Mouse (Mus musculus): ENCODE results near the gene Tmem145. TPM values are rescaled to one million over a fixed set of nuclear protein-coding genes. Genes with fewer than 3 reads are reported as not detected.

Gene Tmem145
- polyA plus RNA-seq, 1 experiment from 2014 or later, result 24.3 TPM

- Histone ChIP-seq H3K36me3 (peaks cover 84% of the 10 kb centered on the region), H3K4me2 (replicated peaks) (no peak overlapping the region), H3K4me1 (peaks cover 34% of the 10 kb centered on the region), H3K9me3 (replicated peaks) (no peaks in the 10 kb centered on the region), H3K27me3 (no peaks in the 10 kb centered on the region), H3K4me3 (no peak overlapping the region), H3K27ac (no peak overlapping the region), H3K9ac (no peak overlapping the region)
- WGBS, result 95% methylated on average over 12 of the region's 12 CpGs
- no peak for ATAC-seq (ENCODE audit: low FRiP score)
Measured at GRCm38 (mm10) chr7:25288011-25288410, 17.9 kb upstream of the Tmem145 start.

- no peaks in the 10 kb centered on the region for H3K9me3 ChIP-seq (replicated peaks)
- no peaks in the 10 kb centered on the region for H3K27me3 ChIP-seq
- H3K9ac ChIP-seq, result no peak overlapping the region
- H3K4me1 ChIP-seq, result peaks cover 27% of the 10 kb centered on the region
- H3K4me2 ChIP-seq (replicated peaks), result no peak overlapping the region
- no peak overlapping the region for H3K27ac ChIP-seq
- no peak for ATAC-seq (ENCODE audit: low FRiP score)
- H3K36me3 ChIP-seq, result peaks cover 91% of the 10 kb centered on the region
- WGBS, result 92% methylated on average over 3 of the region's 3 CpGs
- H3K4me3 ChIP-seq, result no peak overlapping the region
Measured at GRCm38 (mm10) chr7:25288721-25289120, 17.2 kb upstream of the Tmem145 start.

GRCm38 (mm10) chr7:25289925-25290324 lies 16.0 kb upstream of the Tmem145 start:
- H3K27ac ChIP-seq, result no peak overlapping the region
- H3K36me3 ChIP-seq, result peaks cover 99% of the 10 kb centered on the region
- 94% methylated on average over 3 of the region's 3 CpGs for WGBS
- no peaks in the 10 kb centered on the region for H3K9me3 ChIP-seq (replicated peaks)
- no peak for ATAC-seq (ENCODE audit: low FRiP score)
- peaks cover 15% of the 10 kb centered on the region for H3K4me1 ChIP-seq
- no peak overlapping the region for H3K4me2 ChIP-seq (replicated peaks)
- no peak overlapping the region for H3K9ac ChIP-seq
- no peaks in the 10 kb centered on the region for H3K27me3 ChIP-seq
- H3K4me3 ChIP-seq, result no peak overlapping the region

GRCm38 (mm10) chr7:25290463-25290862 lies 15.4 kb upstream of the Tmem145 start:
- H3K4me3 ChIP-seq, result no peak overlapping the region
- WGBS, result 92% methylated on average over 1 of the region's 1 CpGs
- no peaks in the 10 kb centered on the region for H3K9me3 ChIP-seq (replicated peaks)
- H3K4me2 ChIP-seq (replicated peaks), result no peak overlapping the region
- peaks cover 99% of the 10 kb centered on the region for H3K36me3 ChIP-seq
- no peak overlapping the region for H3K27ac ChIP-seq
- no peaks in the 10 kb centered on the region for H3K27me3 ChIP-seq
- peaks cover 14% of the 10 kb centered on the region for H3K4me1 ChIP-seq
- no peak for ATAC-seq (ENCODE audit: low FRiP score)
- no peak overlapping the region for H3K9ac ChIP-seq

GRCm38 (mm10) chr7:25290911-25291310 lies 15.0 kb upstream of the Tmem145 start:
- H3K36me3 ChIP-seq, result peaks cover 98% of the 10 kb centered on the region
- H3K9me3 ChIP-seq (replicated peaks), result no peaks in the 10 kb centered on the region
- H3K4me3 ChIP-seq, result no peak overlapping the region
- H3K27ac ChIP-seq, result 0 out of 2 replicates have a peak overlapping the region, but pooled peaks have one; percentile 31
- H3K9ac ChIP-seq, result peak overlapping the region; percentile 33; the same call in 1 of the 2 replicates
- no peaks in the 10 kb centered on the region for H3K27me3 ChIP-seq
- ATAC-seq (ENCODE audit: low FRiP score), result no peak
- 95% methylated on average over 2 of the region's 2 CpGs for WGBS
- no peak overlapping the region for H3K4me2 ChIP-seq (replicated peaks)
- H3K4me1 ChIP-seq, result peaks cover 18% of the 10 kb centered on the region

GRCm38 (mm10) chr7:25292107-25292506 lies 13.8 kb upstream of the Tmem145 start:
- H3K4me2 ChIP-seq (replicated peaks), result no peak overlapping the region
- no peak for ATAC-seq (ENCODE audit: low FRiP score)
- no peaks in the 10 kb centered on the region for H3K27me3 ChIP-seq
- no peaks in the 10 kb centered on the region for H3K9me3 ChIP-seq (replicated peaks)
- 55% methylated on average over 7 of the region's 7 CpGs for WGBS
- peaks cover 28% of the 10 kb centered on the region for H3K4me1 ChIP-seq
- H3K36me3 ChIP-seq, result peaks cover 86% of the 10 kb centered on the region
- peak overlapping the region; percentile 36; the same call in 1 of the 2 replicates for H3K27ac ChIP-seq
- peak overlapping the region; percentile 29 for H3K9ac ChIP-seq
- no peak overlapping the region for H3K4me3 ChIP-seq

GRCm38 (mm10) chr7:25293191-25293739 lies 12.6 kb upstream of the Tmem145 start:
- H3K4me3 ChIP-seq, result no peak overlapping the region
- H3K4me1 ChIP-seq, result peaks cover 30% of the 10 kb centered on the region
- 79% methylated on average over 10 of the region's 10 CpGs for WGBS
- no peak overlapping the region for H3K9ac ChIP-seq
- no peak overlapping the region for H3K4me2 ChIP-seq (replicated peaks)
- 0 out of 2 replicates have a peak overlapping the region, but pooled peaks have one; percentile 13 for H3K27ac ChIP-seq
- no peaks in the 10 kb centered on the region for H3K27me3 ChIP-seq
- H3K9me3 ChIP-seq (replicated peaks), result no peaks in the 10 kb centered on the region
- peaks cover 74% of the 10 kb centered on the region for H3K36me3 ChIP-seq
- ATAC-seq (ENCODE audit: low FRiP score), result no peak

GRCm38 (mm10) chr7:25294495-25294894 lies 11.4 kb upstream of the Tmem145 start:
- Histone ChIP-seq H3K4me1 (peaks cover 33% of the 10 kb centered on the region), H3K27me3 (no peaks in the 10 kb centered on the region), H3K4me3 (no peak overlapping the region), H3K4me2 (replicated peaks) (no peak overlapping the region), H3K9me3 (replicated peaks) (no peaks in the 10 kb centered on the region), H3K36me3 (peaks cover 62% of the 10 kb centered on the region), H3K9ac (no peak overlapping the region), H3K27ac (no peak overlapping the region)
- WGBS, result 90% methylated on average over 4 of the region's 4 CpGs
- no peak for ATAC-seq (ENCODE audit: low FRiP score)

GRCm38 (mm10) chr7:25294960-25295722 lies 10.8 kb upstream of the Tmem145 start:
- peak overlapping the region; percentile 72 for H3K4me2 ChIP-seq (replicated peaks)
- H3K27me3 ChIP-seq, result no peaks in the 10 kb centered on the region
- peaks cover 33% of the 10 kb centered on the region for H3K4me1 ChIP-seq
- H3K36me3 ChIP-seq, result peaks cover 55% of the 10 kb centered on the region
- peak overlapping the region; percentile 86; the same call in 1 of the 2 replicates for H3K4me3 ChIP-seq
- ATAC-seq (ENCODE audit: low FRiP score), result no peak
- no peak overlapping the region for H3K27ac ChIP-seq
- WGBS, result 88% methylated on average over 12 of the region's 12 CpGs
- H3K9me3 ChIP-seq (replicated peaks), result no peaks in the 10 kb centered on the region
- no peak overlapping the region for H3K9ac ChIP-seq

- no peaks in the 10 kb centered on the region for H3K27me3 ChIP-seq
- no peak; the same call in 1 of the 2 replicates for ATAC-seq (ENCODE audit: low FRiP score)
- H3K9ac ChIP-seq, result peak overlapping the region; percentile 94
- peaks cover 30% of the 10 kb centered on the region for H3K4me1 ChIP-seq
- H3K9me3 ChIP-seq (replicated peaks), result no peaks in the 10 kb centered on the region
- 2% methylated on average over 21 of the region's 21 CpGs for WGBS
- peak overlapping the region; percentile 72 for H3K4me2 ChIP-seq (replicated peaks)
- peak overlapping the region; percentile 99 for H3K27ac ChIP-seq
- H3K4me3 ChIP-seq, result peak overlapping the region; percentile 86
- peaks cover 37% of the 10 kb centered on the region for H3K36me3 ChIP-seq
Measured at GRCm38 (mm10) chr7:25296945-25297453, 8.9 kb upstream of the Tmem145 start.

- H3K27ac ChIP-seq, result peak within 1 kb of the TSS; percentile 99
- H3K4me3 ChIP-seq, result peak within 1 kb of the TSS; percentile 86
- WGBS, result under 1% methylated on average over 52 of the region's 52 CpGs
- H3K9me3 ChIP-seq (replicated peaks), result no peaks in the 10 kb centered on the region
- H3K4me1 ChIP-seq, result peaks cover 25% of the 10 kb centered on the region
- peak; percentile 95 for ATAC-seq (ENCODE audit: low FRiP score)
- H3K27me3 ChIP-seq, result no peaks in the 10 kb centered on the region
- H3K9ac ChIP-seq, result peak within 1 kb of the TSS; percentile 94
- peaks cover 30% of the 10 kb centered on the region for H3K36me3 ChIP-seq
- H3K4me2 ChIP-seq (replicated peaks), result peak within 1 kb of the TSS; percentile 72
Measured at GRCm38 (mm10) chr7:25297454-25298325, 8.2 kb upstream of the Tmem145 start, which contains the start of gene Pafah1b3. TSS of gene Pafah1b3 (minus strand) at chr7:25297986.

- Histone ChIP-seq H3K9ac (no peak within 1 kb of the TSS), H3K4me3 (no peak within 1 kb of the TSS), H3K27ac (no peak within 1 kb of the TSS), H3K9me3 (replicated peaks) (no peaks in the 10 kb centered on the region), H3K4me1 (peaks cover 21% of the 10 kb centered on the region), H3K4me2 (replicated peaks) (no peak within 1 kb of the TSS), H3K36me3 (no peaks in the 10 kb centered on the region), H3K27me3 (no peaks in the 10 kb centered on the region)
- 0 out of 2 replicates have a peak, but pooled peaks have one; percentile 3 for ATAC-seq (ENCODE audit: low FRiP score)
- WGBS, result 53% methylated on average over 19 of the region's 19 CpGs
Measured at GRCm38 (mm10) chr7:25301063-25301462, 4.8 kb upstream of the Tmem145 start, which contains the start of gene Prr19. TSS of gene Prr19 (plus strand) at chr7:25301411.

Measured in hindbrain, embryonic 12.5 days (tissue).